Mouse (Mus musculus) left cerebral cortex, postnatal 36 days (tissue): ENCODE results near the gene Rad51b. TPM values are rescaled to one million over a fixed set of nuclear protein-coding genes. Genes with fewer than 3 reads are reported as not detected.

ENCODE experiments used
- DNase-seq, 2 experiments: peaks; one replicate each; pipeline ENCODE4 v3.0.0; 2021 to 2022; ENCODE audit warnings: low spot score in 2 of 2, mixed read lengths in 1 of 2
- intact Hi-C: fragments of 180-260 bp; cut with DNase I; formaldehyde crosslinking; loops from one replicate; pipeline ENCODE4 v1.15.1; 2025
- total RNA-seq, 2 experiments: library from RNA; stranded (reverse); gene quantifications; 2 replicates each; pipeline ENCODE4 v1.2.3; 2021

The Rad51b gene
- total RNA-seq, 2 experiments from 2014 or later: 0.22 TPM; not detected in 1

DNA sequence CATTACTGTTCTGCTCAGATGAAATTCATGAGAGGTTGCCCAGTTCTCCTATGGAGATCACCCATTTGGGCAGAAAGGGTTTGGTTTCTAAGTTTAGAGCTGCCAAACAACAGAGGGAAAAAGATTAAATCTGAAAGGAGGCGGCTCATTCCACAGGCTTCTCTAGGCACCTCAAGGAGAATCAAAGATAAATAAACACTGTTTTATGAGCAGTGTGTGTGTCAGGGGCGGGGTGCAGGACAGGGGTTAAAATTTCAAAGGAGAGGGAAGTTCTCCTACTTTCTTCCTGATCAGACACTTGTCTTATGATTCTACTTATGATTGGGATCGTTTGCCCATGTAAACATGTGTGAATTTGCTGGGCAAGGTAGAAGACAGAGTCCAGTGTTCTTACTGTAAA, 166.3 kb downstream of the Rad51b start:
- intact Hi-C loops: no loop called here
- DNase-seq: no peak

- no peak for DNase-seq
- intact Hi-C loops: no loop called here
These were observed 173.0 kb downstream of the Rad51b start for GRCm38 (mm10) chr12:79470113-79470512.

GRCm38 (mm10) chr12:79471868-79472267, 174.8 kb downstream of the Rad51b start:
- intact Hi-C loops: no loop called here
- no peak for DNase-seq

GRCm38 (mm10) chr12:79476413-79477046, 179.4 kb downstream of the Rad51b start:
- intact Hi-C loops: no loop called here
- no peak for DNase-seq

- DNase-seq: no peak
- intact Hi-C loops: no loop called here
These were observed 181.7 kb downstream of the Rad51b start for GRCm38 (mm10) chr12:79478816-79479215.

- intact Hi-C loops: no loop called here
- no peak for DNase-seq
These were observed 188.4 kb downstream of the Rad51b start for GRCm38 (mm10) chr12:79485501-79485900.

GRCm38 (mm10) chr12:79488590-79489242, 191.6 kb downstream of the Rad51b start:
- intact Hi-C loops: no loop called here
- no peak for DNase-seq

GRCm38 (mm10) chr12:79490626-79491025, 193.5 kb downstream of the Rad51b start:
- intact Hi-C loops: no loop called here
- DNase-seq: no peak

DNA sequence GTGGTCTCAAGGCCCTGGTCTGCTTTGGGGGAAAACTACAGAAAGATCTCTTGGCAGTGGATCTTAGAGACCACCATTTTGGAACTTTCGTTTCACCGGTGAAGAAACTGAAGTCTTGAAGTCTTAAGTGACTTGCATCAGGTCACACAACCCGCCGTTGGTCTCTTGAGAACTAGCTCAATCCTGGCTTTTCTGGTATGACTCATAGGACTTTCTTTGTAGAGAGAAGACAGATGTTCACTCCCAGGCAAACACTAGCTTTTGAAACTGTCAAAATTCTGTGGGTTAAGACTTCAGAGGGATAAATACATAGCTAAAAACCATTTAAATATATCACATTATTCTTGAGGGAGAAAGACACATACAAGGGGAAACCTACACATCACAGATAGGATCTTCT, 195.1 kb downstream of the Rad51b start:
- no peak for DNase-seq
- intact Hi-C loops: no loop called here

- intact Hi-C loops: no loop called here
- DNase-seq: no peak
These were observed 195.5 kb downstream of the Rad51b start for GRCm38 (mm10) chr12:79492613-79493012.

DNA sequence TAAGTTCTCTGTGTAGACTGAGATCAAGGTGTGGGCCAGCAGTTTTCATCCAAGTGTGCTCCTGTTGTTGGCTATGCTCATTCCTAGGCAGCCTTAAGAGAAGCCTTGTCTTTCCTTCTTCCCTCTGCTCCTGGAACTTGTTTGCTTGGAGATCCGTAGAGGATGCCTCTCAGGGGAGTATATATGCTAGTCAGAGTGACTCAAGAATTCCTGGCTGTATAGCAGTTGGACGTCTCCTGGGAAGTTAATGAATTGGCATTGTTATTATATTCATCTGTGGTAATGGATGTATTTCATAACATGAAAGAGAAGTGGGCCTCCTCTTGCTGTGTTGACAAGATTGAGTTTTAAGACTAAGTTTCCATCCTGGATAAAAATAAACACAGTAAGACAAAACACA, 196.4 kb downstream of the Rad51b start:
- intact Hi-C loops: no loop called here
- no peak for DNase-seq

DNA sequence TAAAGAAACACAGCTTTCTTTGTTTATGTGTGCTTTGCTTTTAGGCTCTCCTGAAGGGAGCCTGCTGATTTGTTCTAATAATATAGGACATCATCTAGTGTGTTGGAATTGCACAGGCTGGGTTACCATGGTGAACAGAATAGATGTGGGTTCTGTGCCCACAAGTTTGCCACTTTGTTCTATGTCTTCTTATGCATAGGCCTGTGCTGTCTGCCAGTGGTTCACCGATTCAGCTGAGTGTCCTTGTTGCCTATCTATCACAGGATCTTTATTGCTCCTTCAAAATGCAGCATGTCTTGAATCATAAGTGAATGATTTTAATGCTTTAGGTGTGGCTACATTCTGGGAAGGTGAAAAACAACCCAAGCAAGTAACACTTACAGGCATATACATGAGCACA, 201.2 kb downstream of the Rad51b start:
- intact Hi-C loops: no loop called here
- DNase-seq: no peak

- intact Hi-C loops: no loop called here
- no peak for DNase-seq
These were observed 202.7 kb downstream of the Rad51b start for GRCm38 (mm10) chr12:79499809-79500208.

DNA sequence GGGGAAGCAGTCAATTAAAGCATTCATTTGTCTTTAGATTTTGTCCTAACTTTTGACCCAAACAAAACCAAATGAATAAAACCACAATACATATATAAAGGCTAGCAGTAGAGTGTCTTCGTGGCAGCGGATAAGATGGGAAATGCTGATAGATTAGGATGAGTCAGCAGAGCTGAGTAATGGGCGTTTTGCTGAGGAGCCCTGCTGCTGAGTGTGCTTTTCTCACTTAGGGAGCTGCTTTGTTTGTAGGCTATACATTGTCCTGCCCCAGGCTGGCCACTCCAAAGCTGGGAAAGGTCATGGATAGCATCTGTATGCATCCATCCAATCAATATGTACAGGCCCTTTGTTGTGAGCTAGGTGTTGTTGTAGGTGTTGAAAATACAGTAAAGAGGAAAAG, 204.8 kb downstream of the Rad51b start:
- intact Hi-C loops: no loop called here
- no peak for DNase-seq

DNA sequence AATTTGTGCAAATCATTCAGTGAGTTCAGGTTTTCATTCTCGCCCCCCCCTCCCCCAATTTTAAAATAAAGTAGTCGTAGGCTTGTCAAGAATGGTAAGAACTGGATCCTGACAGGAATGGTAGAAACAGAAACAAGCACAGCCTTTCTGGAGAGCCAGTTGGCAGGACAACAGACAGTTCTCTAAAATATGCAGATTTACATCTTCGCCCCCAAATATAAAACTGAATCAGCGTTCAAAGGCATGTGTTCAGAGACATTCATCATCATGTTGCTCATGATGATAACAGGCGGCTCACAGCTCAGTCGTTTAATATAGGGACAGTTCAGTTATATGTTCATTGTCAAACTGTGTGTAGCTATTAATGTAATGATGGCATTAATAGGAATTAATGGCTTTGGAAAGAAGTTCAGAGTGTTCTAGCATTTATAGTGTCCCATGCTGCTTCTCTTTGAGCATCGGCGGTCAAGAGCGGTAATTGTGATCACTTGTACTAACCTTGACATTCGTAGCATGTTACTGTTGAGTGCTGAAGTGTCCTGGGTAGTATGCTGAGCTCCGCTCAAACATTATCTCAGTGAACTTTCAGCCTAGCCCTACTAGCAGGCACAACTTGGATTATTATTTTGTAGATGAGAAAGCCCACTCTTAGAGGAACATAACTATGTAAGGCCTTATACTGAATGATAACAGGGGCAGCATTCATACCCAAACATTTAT, 205.9 kb downstream of the Rad51b start:
- DNase-seq: no peak
- intact Hi-C loops: no loop called here

- no peak for DNase-seq
- intact Hi-C loops: no loop called here
These were observed 206.8 kb downstream of the Rad51b start for GRCm38 (mm10) chr12:79503582-79504515.

GRCm38 (mm10) chr12:79504641-79505040, 207.6 kb downstream of the Rad51b start:
- no peak for DNase-seq
- intact Hi-C loops: no loop called here

DNA sequence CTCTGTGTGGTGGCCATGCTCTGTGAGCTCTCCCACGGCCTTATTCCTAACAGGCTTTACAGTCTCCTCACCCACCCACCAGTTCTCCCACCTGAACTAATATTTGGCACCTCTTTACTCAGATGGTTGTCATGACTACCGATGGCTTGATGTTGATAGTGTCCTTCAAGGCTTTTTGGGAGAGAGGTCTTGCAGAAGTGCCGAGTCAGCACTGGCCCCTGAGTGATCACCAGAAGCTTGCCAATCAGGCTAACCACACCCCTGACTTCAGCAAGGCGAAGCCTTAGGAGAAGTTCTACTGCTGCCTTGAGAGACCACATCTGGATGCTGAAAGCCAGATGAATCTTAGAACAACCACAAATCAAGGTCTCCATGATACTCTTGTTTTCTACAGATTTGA, 209.3 kb downstream of the Rad51b start:
- intact Hi-C loops: no loop called here

GRCm38 (mm10) chr12:79507141-79507681, 210.1 kb downstream of the Rad51b start:
- intact Hi-C loops: no loop called here
- DNase-seq: no peak

More for the DNA sequence above, 209.3 kb downstream of the Rad51b start:
- no peak for DNase-seq
